Mouse (Mus musculus) heart, adult 2 months (tissue): ENCODE data around the gene Acaa1b.

Experiments used
- CTCF ChIP-seq: fragments of 200-600 bp; IDR thresholded peaks from 2 replicates; pipeline ENCODE4 v1.8.1; 2022; ENCODE audit warnings: antibody characterized with exemption, mild to moderate bottlenecking, moderate library complexity
- EP300 ChIP-seq: fragments of 200-500 bp; IDR thresholded peaks from 2 replicates; pipeline ENCODE4 v1.6.1; 2011; ENCODE audit warnings: low read depth, low read length, control low read depth; ENCODE audit not compliant: insufficient read depth
- POLR2A ChIP-seq: fragments of 200-500 bp; IDR thresholded peaks from 2 replicates; pipeline ENCODE4 v1.6.1; 2011; ENCODE audit warnings: mild to moderate bottlenecking, low read depth, low read length, control low read depth; ENCODE audit not compliant: insufficient read depth

- TF ChIP-seq CTCF (no peak), EP300 (no peak), POLR2A (no peak)
Measured at GRCm38 (mm10) chr9:119165548-119165947, 8.7 kb upstream of the Acaa1b start.
